Mouse (Mus musculus) kidney, adult 2 months (tissue): ENCODE data around the gene Tspan14.

ENCODE experiments used
- CTCF ChIP-seq: fragments of 200-500 bp; conservative IDR thresholded peaks from 2 replicates; pipeline ENCODE4 v1.5.1; 2011; ENCODE audit warnings: low read depth, mild to moderate bottlenecking, control low read depth, low read length, moderate library complexity, mixed read lengths; ENCODE audit not compliant: insufficient read depth, insufficient read length
- POLR2A ChIP-seq: fragments of 200-500 bp; IDR thresholded peaks from one replicate; pipeline ENCODE4 v1.6.1; 2011; ENCODE audit warnings: low read depth, low read length, control low read depth

- TF ChIP-seq CTCF (no peak), POLR2A (no peak)
These were observed 45.3 kb upstream of the Tspan14 start for GRCm38 (mm10) chr14:41011916-41012315.
